Mouse (Mus musculus) urinary bladder, postnatal 25 days (tissue): Measurements from ENCODE around the gene Pknox1.
A peak's percentile ranks its signal among the peaks of the same experiment; 100 is the strongest.
"Not testable (repeated sequence)": the region's sequence is repeated elsewhere in the genome, so short reads cannot be mapped to it uniquely, and the experiment has no call there.

Experiments used
- DNase-seq: peaks from one replicate; pipeline ENCODE4 v3.0.0; 2022; ENCODE audit warnings: low spot score

The Pknox1 gene

GRCm38 (mm10) chr17:31597957-31598356 is 33.4 kb downstream of the Pknox1 start:
- no peak for DNase-seq

GRCm38 (mm10) chr17:31598593-31598992 is 34.1 kb downstream of the Pknox1 start:
- no peak for DNase-seq

GRCm38 (mm10) chr17:31606424-31606823 is 41.9 kb downstream of the Pknox1 start:
- no peak for DNase-seq

- DNase-seq = no peak
These were observed 42.9 kb downstream of the Pknox1 start for GRCm38 (mm10) chr17:31607256-31607951.

GRCm38 (mm10) chr17:31609173-31609572 is 44.6 kb downstream of the Pknox1 start:
- not testable (repeated sequence) for DNase-seq

- no peak for DNase-seq
These were observed 45.4 kb downstream of the Pknox1 start for GRCm38 (mm10) chr17:31609895-31610294.

- DNase-seq = no peak
These were observed 48.7 kb downstream of the Pknox1 start for GRCm38 (mm10) chr17:31613086-31613755.

- no peak for DNase-seq
These were observed 58.6 kb downstream of the Pknox1 start for GRCm38 (mm10) chr17:31623101-31623500.

GRCm38 (mm10) chr17:31627961-31628360 is 63.4 kb downstream of the Pknox1 start:
- DNase-seq = no peak

GRCm38 (mm10) chr17:31631081-31631800 is 66.7 kb downstream of the Pknox1 start:
- no peak for DNase-seq

GRCm38 (mm10) chr17:31633007-31633406 is 68.5 kb downstream of the Pknox1 start:
- DNase-seq = no peak

- DNase-seq = no peak
These were observed 70.4 kb downstream of the Pknox1 start for GRCm38 (mm10) chr17:31634896-31635295.

- DNase-seq = no peak
These were observed 71.2 kb downstream of the Pknox1 start for GRCm38 (mm10) chr17:31635781-31636180.

GRCm38 (mm10) chr17:31636277-31636941 is 71.9 kb downstream of the Pknox1 start:
- DNase-seq = no peak

GRCm38 (mm10) chr17:31636942-31637811 is 72.6 kb downstream of the Pknox1 start, which contains the start of gene Cbs:
Gene Cbs, minus strand, starts transcription at chr17:31637238.
- peak; percentile 53 for DNase-seq

- no peak for DNase-seq
These were observed 73.5 kb downstream of the Pknox1 start for GRCm38 (mm10) chr17:31637866-31638570.

GRCm38 (mm10) chr17:31639651-31640050 is 75.1 kb downstream of the Pknox1 start:
- DNase-seq = no peak

- no peak for DNase-seq
These were observed 77.8 kb downstream of the Pknox1 start for GRCm38 (mm10) chr17:31642331-31642730.

GRCm38 (mm10) chr17:31642913-31643312 is 78.4 kb downstream of the Pknox1 start:
- DNase-seq = no peak

- no peak for DNase-seq
These were observed 81.9 kb downstream of the Pknox1 start for GRCm38 (mm10) chr17:31646199-31647002.
